Mouse (Mus musculus): ENCODE measurements around the gene Rpa1. TPM values are rescaled to one million over a fixed set of nuclear protein-coding genes. Genes with fewer than 3 reads are reported as not detected.
"Not testable (repeated sequence)": the region's sequence is repeated elsewhere in the genome, so short reads cannot be mapped to it uniquely, and the experiment has no call there.

Rpa1 gene
- polyA plus RNA-seq, 1 experiment from 2014 or later = 163 TPM

GRCm38 (mm10) chr11:75285893-75286467, 62.1 kb downstream of the Rpa1 start:
- peaks cover 28% of the 10 kb centered on the region for H3K27me3 ChIP-seq
- 37% methylated on average over 4 of the region's 4 CpGs for WGBS
- H3K4me2 ChIP-seq = no peak overlapping the region
- no peak overlapping the region for H3K9ac ChIP-seq (replicated peaks)
- H3K4me1 ChIP-seq (replicated peaks) = peaks cover 23% of the 10 kb centered on the region
- no peaks in the 10 kb centered on the region for H3K9me3 ChIP-seq
- ATAC-seq (ENCODE audit: insufficient number of reproducible peaks, insufficient read depth, low FRiP score, low TSS enrichment, low read depth) = no peak
- H3K27ac ChIP-seq = no peak overlapping the region
- H3K36me3 ChIP-seq = no peaks in the 10 kb centered on the region
- no peak overlapping the region for H3K4me3 ChIP-seq (replicated peaks)

DNA sequence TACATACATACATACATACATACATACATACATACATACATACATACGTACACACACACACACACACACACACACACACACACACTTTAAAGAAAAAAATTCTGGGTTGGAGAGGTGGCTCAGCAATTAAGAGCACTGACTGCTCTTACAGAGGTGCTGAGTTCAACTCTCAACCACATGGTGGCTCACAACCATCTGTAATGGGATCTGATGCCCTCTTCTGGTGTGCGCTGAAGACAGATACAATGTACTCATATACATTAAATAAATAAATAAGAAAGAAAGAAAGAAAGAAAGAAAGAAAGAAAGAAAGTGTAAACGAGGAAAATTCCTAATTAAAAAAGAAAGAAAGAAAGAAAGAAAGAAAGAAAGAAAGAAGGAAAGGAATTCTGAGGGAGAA, 64.3 kb downstream of the Rpa1 start:
- H3K36me3 ChIP-seq; H3K4me2 ChIP-seq; H3K27ac ChIP-seq; H3K9me3 ChIP-seq; ATAC-seq (ENCODE audit: insufficient number of reproducible peaks, insufficient read depth, low FRiP score, low TSS enrichment, low read depth); H3K4me3 ChIP-seq (replicated peaks); H3K9ac ChIP-seq (replicated peaks): not testable (repeated sequence)
- Histone ChIP-seq H3K4me1 (replicated peaks) (peaks cover 40% of the 10 kb centered on the region), H3K27me3 (peaks cover 36% of the 10 kb centered on the region)
- WGBS = 63% methylated on average over 3 of the region's 3 CpGs

DNA sequence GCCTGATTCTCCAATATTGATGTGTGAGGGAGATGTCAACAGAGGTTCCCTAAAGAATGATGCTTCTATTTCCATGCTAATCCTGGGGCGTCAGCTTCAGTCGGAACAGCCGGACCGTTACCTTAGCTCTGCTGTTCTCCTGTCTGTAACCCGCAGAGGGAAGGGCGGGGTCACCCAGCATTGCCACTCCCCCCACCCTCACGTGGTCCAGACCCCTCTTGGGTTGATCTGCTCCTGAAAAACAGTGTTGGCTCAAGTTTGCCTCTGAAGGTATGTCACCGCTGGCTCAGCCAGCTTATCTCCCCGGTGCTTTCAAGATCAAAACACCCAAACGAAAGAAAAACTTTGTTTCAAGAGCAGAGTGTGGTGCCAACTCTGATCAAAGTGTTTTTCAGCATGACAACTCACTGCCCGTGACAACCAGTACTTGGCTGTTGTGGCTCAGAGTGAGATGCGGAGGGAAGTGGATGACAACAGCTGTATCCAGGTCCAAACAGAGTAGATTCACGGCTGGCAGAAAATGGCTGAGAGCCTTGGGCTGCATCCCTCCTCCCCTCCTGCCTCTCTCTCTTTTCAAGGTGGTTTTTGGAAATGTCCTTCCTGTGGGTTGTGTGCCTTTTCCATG, 65.5 kb downstream of the Rpa1 start:
- H3K4me3 ChIP-seq (replicated peaks) = peak overlapping the region; percentile 8; the same call in 1 of the 2 replicates
- H3K27ac ChIP-seq = no peak overlapping the region
- no peak for ATAC-seq (ENCODE audit: insufficient number of reproducible peaks, insufficient read depth, low FRiP score, low TSS enrichment, low read depth)
- H3K4me2 ChIP-seq = peak overlapping the region; percentile 40
- no peaks in the 10 kb centered on the region for H3K36me3 ChIP-seq
- H3K9me3 ChIP-seq = no peaks in the 10 kb centered on the region
- no peak overlapping the region for H3K9ac ChIP-seq (replicated peaks)
- peaks cover 40% of the 10 kb centered on the region for H3K4me1 ChIP-seq (replicated peaks)
- H3K27me3 ChIP-seq = peaks cover 36% of the 10 kb centered on the region
- WGBS = 11% methylated on average over 13 of the region's 13 CpGs

DNA sequence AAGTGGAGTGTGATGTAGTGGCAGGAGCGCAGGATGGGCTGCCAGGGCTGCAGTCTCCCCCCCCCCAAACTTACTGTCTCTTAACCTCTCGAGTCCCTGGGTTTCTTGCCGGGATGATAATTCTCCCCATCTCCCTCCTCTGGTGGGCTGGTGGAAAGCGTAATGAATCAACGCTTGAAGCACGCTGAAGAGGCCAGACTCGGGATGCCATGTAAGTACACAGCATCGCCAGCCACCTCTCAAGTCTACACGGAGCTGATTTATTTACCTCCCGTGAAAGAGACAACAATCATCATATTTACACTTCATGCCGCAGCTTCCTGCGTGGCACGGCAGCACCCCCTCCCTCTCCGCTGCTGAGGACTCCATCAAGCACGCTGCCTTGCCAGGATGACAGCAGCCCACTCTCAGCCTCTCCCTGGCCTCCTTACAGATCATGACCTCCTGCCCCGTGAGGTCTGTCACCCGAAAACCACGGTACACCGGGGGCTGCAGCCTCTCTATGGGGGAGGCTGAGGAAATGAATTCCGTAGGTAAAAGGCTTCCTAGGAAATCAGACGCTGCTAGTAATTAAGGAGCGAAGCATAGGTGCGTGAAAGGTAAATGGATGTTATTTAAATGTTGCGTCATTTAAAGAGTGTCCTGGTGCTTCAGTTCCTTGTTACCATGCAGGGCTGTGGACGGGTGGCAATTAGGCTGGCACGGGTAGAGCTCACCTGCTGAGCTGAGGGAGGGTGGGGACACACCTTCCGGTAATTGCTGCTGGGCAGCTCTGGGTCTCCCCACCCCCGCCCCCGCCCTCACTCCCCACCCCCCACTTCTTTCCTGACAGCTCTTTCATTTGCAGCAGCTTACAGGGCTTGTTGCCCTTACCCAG, 66.5 kb downstream of the Rpa1 start:
- H3K4me3 ChIP-seq (replicated peaks) = peak overlapping the region; percentile 8; the same call in 1 of the 2 replicates
- H3K4me1 ChIP-seq (replicated peaks) = peaks cover 40% of the 10 kb centered on the region
- no peaks in the 10 kb centered on the region for H3K36me3 ChIP-seq
- H3K9me3 ChIP-seq = no peaks in the 10 kb centered on the region
- no peak for ATAC-seq (ENCODE audit: insufficient number of reproducible peaks, insufficient read depth, low FRiP score, low TSS enrichment, low read depth)
- peaks cover 36% of the 10 kb centered on the region for H3K27me3 ChIP-seq
- H3K9ac ChIP-seq (replicated peaks) = no peak overlapping the region
- H3K4me2 ChIP-seq = peak overlapping the region; percentile 40
- H3K27ac ChIP-seq = no peak overlapping the region
- WGBS = 5% methylated on average over 29 of the region's 29 CpGs

- Histone ChIP-seq H3K4me1 (replicated peaks) (peaks cover 45% of the 10 kb centered on the region), H3K4me2 (no peak overlapping the region), H3K36me3 (no peaks in the 10 kb centered on the region), H3K4me3 (replicated peaks) (no peak overlapping the region), H3K27me3 (peaks cover 36% of the 10 kb centered on the region), H3K27ac (no peak overlapping the region), H3K9ac (replicated peaks) (no peak overlapping the region), H3K9me3 (no peaks in the 10 kb centered on the region)
- WGBS = 34% methylated on average over 5 of the region's 5 CpGs
- no peak for ATAC-seq (ENCODE audit: insufficient number of reproducible peaks, insufficient read depth, low FRiP score, low TSS enrichment, low read depth)
These were observed 67.6 kb downstream of the Rpa1 start for GRCm38 (mm10) chr11:75280435-75281001.

GRCm38 (mm10) chr11:75280066-75280410, 68.1 kb downstream of the Rpa1 start:
- no peaks in the 10 kb centered on the region for H3K9me3 ChIP-seq
- WGBS = 57% methylated on average over 5 of the region's 5 CpGs
- no peaks in the 10 kb centered on the region for H3K36me3 ChIP-seq
- H3K4me3 ChIP-seq (replicated peaks) = no peak overlapping the region
- peak overlapping the region; percentile 50 for H3K4me2 ChIP-seq
- ATAC-seq (ENCODE audit: insufficient number of reproducible peaks, insufficient read depth, low FRiP score, low TSS enrichment, low read depth) = no peak
- peaks cover 49% of the 10 kb centered on the region for H3K4me1 ChIP-seq (replicated peaks)
- 0 out of 2 replicates have a peak overlapping the region, but pooled peaks have one; percentile 14 for H3K27ac ChIP-seq
- H3K9ac ChIP-seq (replicated peaks) = no peak overlapping the region
- H3K27me3 ChIP-seq = peaks cover 36% of the 10 kb centered on the region

GRCm38 (mm10) chr11:75279342-75280065, 68.6 kb downstream of the Rpa1 start:
- peak overlapping the region; percentile 24 for H3K4me3 ChIP-seq (replicated peaks)
- WGBS = 6% methylated on average over 16 of the region's 16 CpGs
- no peak overlapping the region for H3K9ac ChIP-seq (replicated peaks)

GRCm38 (mm10) chr11:75279013-75279341, 69.1 kb downstream of the Rpa1 start:
- peak overlapping the region; percentile 50 for H3K4me2 ChIP-seq
- peaks cover 59% of the 10 kb centered on the region for H3K4me1 ChIP-seq (replicated peaks)
- WGBS = 20% methylated on average over 4 of the region's 4 CpGs
- no peaks in the 10 kb centered on the region for H3K36me3 ChIP-seq
- no peak for ATAC-seq (ENCODE audit: insufficient number of reproducible peaks, insufficient read depth, low FRiP score, low TSS enrichment, low read depth)
- H3K4me3 ChIP-seq (replicated peaks) = peak overlapping the region; percentile 24
- peaks cover 36% of the 10 kb centered on the region for H3K27me3 ChIP-seq
- H3K9ac ChIP-seq (replicated peaks) = no peak overlapping the region
- no peaks in the 10 kb centered on the region for H3K9me3 ChIP-seq
- H3K27ac ChIP-seq = no peak overlapping the region

More at GRCm38 (mm10) chr11:75279342-75280065, 68.6 kb downstream of the Rpa1 start:
- H3K4me2 ChIP-seq = peak overlapping the region; percentile 50
- no peak for ATAC-seq (ENCODE audit: insufficient number of reproducible peaks, insufficient read depth, low FRiP score, low TSS enrichment, low read depth)
- no peaks in the 10 kb centered on the region for H3K9me3 ChIP-seq
- peaks cover 55% of the 10 kb centered on the region for H3K4me1 ChIP-seq (replicated peaks)
- H3K27me3 ChIP-seq = peaks cover 36% of the 10 kb centered on the region
- no peaks in the 10 kb centered on the region for H3K36me3 ChIP-seq
- 0 out of 2 replicates have a peak overlapping the region, but pooled peaks have one; percentile 14 for H3K27ac ChIP-seq

- ATAC-seq (ENCODE audit: insufficient number of reproducible peaks, insufficient read depth, low FRiP score, low TSS enrichment, low read depth) = no peak
- H3K36me3 ChIP-seq = no peaks in the 10 kb centered on the region
- H3K9me3 ChIP-seq = no peaks in the 10 kb centered on the region
- no peak overlapping the region for H3K4me2 ChIP-seq
- H3K4me3 ChIP-seq (replicated peaks) = no peak overlapping the region
- no peak overlapping the region for H3K9ac ChIP-seq (replicated peaks)
- peaks cover 33% of the 10 kb centered on the region for H3K27me3 ChIP-seq
- WGBS = 65% methylated on average over 7 of the region's 7 CpGs
- peaks cover 66% of the 10 kb centered on the region for H3K4me1 ChIP-seq (replicated peaks)
- no peak overlapping the region for H3K27ac ChIP-seq
These were observed 70.0 kb downstream of the Rpa1 start for GRCm38 (mm10) chr11:75278115-75278514.

DNA sequence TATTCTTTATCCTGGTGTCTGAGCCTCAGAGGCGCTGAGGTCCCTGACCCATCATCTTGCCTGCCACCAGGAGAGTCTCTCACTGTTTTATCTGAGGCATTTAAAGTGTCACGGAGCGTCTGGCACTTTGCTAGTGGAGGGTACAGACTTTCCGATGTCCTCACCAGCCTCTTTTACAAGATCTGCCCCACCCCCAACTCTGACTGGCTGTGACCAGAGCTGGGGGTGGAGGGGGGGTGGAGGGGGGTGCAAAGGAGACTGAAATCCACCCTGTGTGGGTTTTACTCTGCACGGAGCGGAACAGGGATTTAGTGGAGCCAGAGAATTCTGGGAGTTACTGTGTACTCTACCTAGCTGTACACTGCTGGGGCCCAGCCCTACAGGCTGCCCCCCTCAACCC, 73.1 kb downstream of the Rpa1 start:
- H3K27ac ChIP-seq = peak overlapping the region; percentile 59; the same call in 1 of the 2 replicates
- H3K9ac ChIP-seq (replicated peaks) = no peak overlapping the region
- H3K9me3 ChIP-seq = no peaks in the 10 kb centered on the region
- H3K36me3 ChIP-seq = no peaks in the 10 kb centered on the region
- peak overlapping the region; percentile 11 for H3K4me2 ChIP-seq
- H3K27me3 ChIP-seq = peaks cover 4% of the 10 kb centered on the region; the same call in 1 of the 2 replicates
- WGBS = 13% methylated on average over 6 of the region's 6 CpGs
- peak; percentile 64; the same call in 1 of the 2 replicates for ATAC-seq (ENCODE audit: insufficient number of reproducible peaks, insufficient read depth, low FRiP score, low TSS enrichment, low read depth)
- no peak overlapping the region for H3K4me3 ChIP-seq (replicated peaks)
- peaks cover 38% of the 10 kb centered on the region for H3K4me1 ChIP-seq (replicated peaks)

Data from limb, embryonic 12.5 days (tissue).